Mouse (Mus musculus) cerebellum, adult 2 months (tissue): ENCODE results near the gene Rgs11. TPM values are rescaled to one million over a fixed set of nuclear protein-coding genes. Genes with fewer than 3 reads are reported as not detected.
A peak's percentile ranks its signal among the peaks of the same experiment; 100 is the strongest.

Source experiments
- DNase-seq, 2 experiments: peaks; one replicate each; pipeline ENCODE4 v3.0.0; 2021
- H3K27ac ChIP-seq: fragments of 200-500 bp; 2 replicates; pipeline ENCODE4 v1.5.1; 2012; ENCODE audit warnings: low read length, control low read depth, inconsistent platforms; ENCODE audit not compliant: insufficient read depth
- H3K27me3 ChIP-seq: fragments of 200-500 bp; 2 replicates; pipeline ENCODE4 v1.6.1; 2012; ENCODE audit warnings: inconsistent platforms, mild to moderate bottlenecking, low read length, moderate library complexity; ENCODE audit not compliant: control insufficient read depth, insufficient read depth
- H3K4me1 ChIP-seq: fragments of 200-500 bp; 2 replicates; pipeline ENCODE4 v1.6.1; 2011; ENCODE audit warnings: low read length; ENCODE audit not compliant: control insufficient read depth, insufficient read depth
- H3K4me3 ChIP-seq: fragments of 200-500 bp; replicated peaks from 2 replicates; pipeline ENCODE3; 2011; ENCODE audit warnings: mild to moderate bottlenecking, low read depth, low read length, control low read depth; ENCODE audit not compliant: insufficient read depth
- CTCF ChIP-seq: fragments of 200-500 bp; IDR thresholded peaks from 2 replicates; pipeline ENCODE4 v1.5.1; 2011; ENCODE audit warnings: low read depth, mild to moderate bottlenecking, control low read depth, low read length, moderate library complexity, borderline replicate concordance; ENCODE audit not compliant: insufficient read depth
- POLR2A ChIP-seq: fragments of 200-500 bp; IDR thresholded peaks from 2 replicates; pipeline ENCODE4 v1.6.1; 2011; ENCODE audit warnings: low read length, control low read depth, borderline replicate concordance; ENCODE audit not compliant: insufficient read depth
- WGBS: fragments of 180-500 bp; shearing (Covaris S2); methylation state at CpG from one replicate; pipeline ENCODE4 v1.1.7; 2018; 5-methylcytosine and 5-hydroxymethylcytosine counted together
- polyA plus RNA-seq: library from polyadenylated mRNA; depleted of rRNA; stranded (reverse); fragments of >200 nt; gene quantifications from 2 replicates; pipeline ENCODE4 v1.2.3, GENCODE M21; 2012

The Rgs11 gene
- polyA plus RNA-seq, 1 experiment = 23.0 TPM

DNA sequence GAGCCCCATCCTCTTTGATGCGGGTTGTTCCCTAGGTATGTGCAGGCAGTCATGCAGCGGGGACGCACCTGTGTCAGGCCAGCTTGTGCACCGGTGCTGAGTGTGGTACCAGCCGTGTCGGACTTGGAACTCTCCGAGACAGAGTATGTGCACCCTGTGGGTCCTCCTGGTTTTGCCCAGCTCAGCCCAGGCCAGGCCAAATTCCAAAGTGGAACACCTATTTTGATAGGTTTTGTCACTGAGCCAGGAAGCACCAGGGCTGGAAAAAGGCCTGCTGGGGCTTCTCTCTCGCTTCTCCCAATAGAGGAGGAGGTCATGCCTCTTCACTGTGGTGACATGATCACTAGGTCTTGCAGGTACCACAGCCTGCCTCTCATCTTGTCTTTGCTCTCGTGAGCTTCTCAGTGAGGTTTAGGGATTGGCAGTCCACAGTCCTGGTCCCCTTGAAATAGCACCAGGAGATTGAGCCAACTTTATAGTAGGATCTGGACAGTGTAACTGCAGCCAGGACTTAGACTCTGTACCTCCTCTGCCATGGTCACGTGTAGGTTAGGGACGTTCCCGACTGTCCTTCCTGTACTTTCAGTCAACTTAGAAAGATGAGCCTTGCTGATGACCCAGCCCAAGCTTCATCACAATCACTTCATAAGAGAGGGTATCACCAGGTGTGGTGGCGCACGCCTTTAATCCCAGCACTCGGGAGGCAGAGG is 10.1 kb upstream of the Rgs11 start:
- no peak for DNase-seq
- no peak overlapping the region for H3K27ac ChIP-seq
- H3K4me3 ChIP-seq = no peak overlapping the region
- WGBS = 87% methylated on average over 15 of the region's 15 CpGs
- H3K4me1 ChIP-seq = peaks cover 4% of the 10 kb centered on the region
- no peak for TF ChIP-seq CTCF
- TF ChIP-seq POLR2A = no peak
- H3K27me3 ChIP-seq = no peaks in the 10 kb centered on the region

DNA sequence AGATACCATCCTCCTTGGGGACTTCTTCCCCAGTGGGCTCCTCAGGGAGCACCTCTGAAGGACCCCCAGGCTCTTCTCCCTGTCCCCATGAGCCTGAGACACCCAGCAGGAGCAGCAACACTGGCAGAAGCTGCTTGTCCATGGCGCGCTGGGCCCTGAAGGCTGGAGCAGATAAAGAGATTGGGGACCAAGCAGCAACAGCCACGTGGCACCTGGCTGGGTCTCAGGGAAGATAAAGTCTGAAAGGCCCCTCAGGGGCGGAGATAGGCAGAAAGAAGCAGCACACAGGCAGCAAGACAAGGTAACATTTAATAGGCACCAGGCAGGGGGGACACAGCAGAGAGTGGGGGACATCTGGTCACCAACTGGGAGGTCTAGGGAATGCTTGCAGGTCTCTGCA is 3.9 kb upstream of the Rgs11 start, which contains the start of gene Pdia2:
TSS of gene Pdia2 (minus strand) at position 196 of the 400 bp plus-strand sequence.
- 85% methylated on average over 4 of the region's 4 CpGs for WGBS
- no peak for DNase-seq
- H3K4me1 ChIP-seq = peaks cover 2% of the 10 kb centered on the region; the same call in 1 of the 2 replicates
- H3K27me3 ChIP-seq = no peaks in the 10 kb centered on the region
- H3K27ac ChIP-seq = no peak within 1 kb of the TSS
- H3K4me3 ChIP-seq = no peak within 1 kb of the TSS
- TF ChIP-seq POLR2A (no peak), CTCF (no peak)

DNA sequence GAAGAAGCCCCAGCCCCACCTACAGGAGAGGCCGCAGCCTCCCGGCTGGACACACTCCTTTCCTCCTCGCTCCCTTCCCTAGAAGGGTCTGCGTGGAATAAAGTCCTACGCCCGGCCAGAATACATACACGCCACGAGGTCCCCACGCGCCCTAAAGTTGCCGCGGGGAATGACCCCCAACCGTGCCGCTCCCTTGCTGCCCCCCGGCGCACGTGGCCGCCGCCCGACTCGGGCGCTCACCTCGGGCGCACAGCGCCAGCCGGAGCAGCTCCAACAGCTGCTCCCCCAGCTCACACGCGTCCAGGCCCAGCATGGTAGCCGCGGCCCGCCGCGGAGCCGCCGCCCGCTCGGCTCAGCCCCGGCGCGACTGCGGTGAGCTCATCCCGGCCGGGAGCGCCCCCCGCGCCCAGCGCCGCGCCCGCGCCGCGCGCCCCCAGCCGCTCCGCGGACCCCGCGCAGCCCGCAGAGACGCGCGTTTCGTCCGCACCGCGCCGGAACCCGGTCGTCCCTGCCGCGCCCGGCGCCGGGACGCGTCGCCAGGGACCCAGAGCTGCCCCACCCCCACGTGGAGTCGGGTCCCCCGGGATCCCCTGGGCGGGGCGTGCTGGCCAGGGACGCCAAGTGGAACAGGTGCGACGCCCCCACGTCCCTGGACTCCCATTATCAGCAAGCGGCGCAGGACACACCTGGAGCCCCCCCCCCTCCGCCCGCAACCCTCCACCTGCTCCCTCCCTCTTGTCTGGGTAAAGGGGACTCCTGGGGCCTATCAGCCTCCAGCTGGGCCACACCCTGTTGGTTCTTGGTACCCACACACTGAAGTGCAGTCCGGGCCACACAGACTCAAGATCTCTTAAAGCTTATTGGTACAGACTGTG is 1.7 kb upstream of the Rgs11 start:
- no peak overlapping the region for H3K27ac ChIP-seq
- no peaks in the 10 kb centered on the region for H3K27me3 ChIP-seq
- DNase-seq = no peak
- TF ChIP-seq POLR2A (no peak), CTCF (no peak)
- peak overlapping the region; percentile 42 for H3K4me3 ChIP-seq
- peaks cover 2% of the 10 kb centered on the region; the same call in 1 of the 2 replicates for H3K4me1 ChIP-seq
- WGBS = 2% methylated on average over 86 of the region's 92 CpGs

DNA sequence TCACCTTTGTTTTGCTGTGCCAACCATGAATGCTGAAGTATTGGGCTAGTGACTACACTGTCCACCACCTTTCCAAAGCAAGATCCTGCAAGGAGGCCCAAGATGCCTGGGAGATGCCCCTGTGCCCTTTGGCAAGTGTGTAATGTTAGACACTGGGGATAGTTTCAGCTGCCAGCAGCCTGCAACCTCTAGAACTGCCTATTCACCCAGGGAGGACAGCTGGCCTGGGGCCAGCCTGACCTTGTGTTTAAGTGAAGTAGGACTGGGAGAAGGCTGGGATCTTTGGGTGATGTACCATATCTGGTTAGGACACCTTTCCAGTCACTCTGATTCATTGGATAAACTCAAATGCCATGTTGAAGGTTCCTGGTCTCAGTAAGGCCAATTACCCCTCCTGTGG is 753 bp upstream of the Rgs11 start:
- Histone ChIP-seq H3K27me3 (no peaks in the 10 kb centered on the region), H3K4me1 (peaks cover 2% of the 10 kb centered on the region; the same call in 1 of the 2 replicates), H3K27ac (no peak overlapping the region), H3K4me3 (no peak overlapping the region)
- TF ChIP-seq POLR2A (no peak), CTCF (no peak)
- no peak for DNase-seq

DNA sequence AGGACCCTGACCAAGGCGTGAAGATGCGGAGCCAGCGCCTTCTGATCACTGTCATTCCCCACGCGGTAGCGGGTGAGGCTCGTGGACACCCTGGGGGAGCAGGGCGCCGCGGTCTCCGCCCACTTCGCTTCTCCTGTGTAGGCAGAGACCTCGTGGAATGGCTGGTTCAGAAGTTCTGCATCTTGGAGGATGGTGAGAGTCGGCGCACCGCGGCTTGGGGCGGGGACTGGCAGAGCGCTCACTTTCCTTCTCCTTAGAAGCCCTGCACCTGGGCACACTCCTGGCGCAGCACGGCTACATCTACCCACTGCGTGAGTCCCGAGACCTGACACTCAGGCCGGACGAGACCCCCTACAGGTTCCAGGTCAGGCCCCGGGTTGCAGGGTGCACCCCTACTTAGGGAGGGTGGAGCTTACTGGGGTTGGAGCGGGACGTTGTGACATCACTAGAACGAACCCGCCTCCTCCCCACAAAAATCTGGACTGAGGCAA is 615 bp downstream of the Rgs11 start:
- no peaks in the 10 kb centered on the region for H3K27me3 ChIP-seq
- peak; percentile 31 to 48 for DNase-seq
- H3K4me3 ChIP-seq = peak overlapping the region; percentile 59
- TF ChIP-seq POLR2A = no peak
- no peak for TF ChIP-seq CTCF
- peaks cover 2% of the 10 kb centered on the region; the same call in 1 of the 2 replicates for H3K4me1 ChIP-seq
- H3K27ac ChIP-seq = no peak overlapping the region
- 2% methylated on average over 30 of the region's 30 CpGs for whole genome bisulfite sequencing

DNA sequence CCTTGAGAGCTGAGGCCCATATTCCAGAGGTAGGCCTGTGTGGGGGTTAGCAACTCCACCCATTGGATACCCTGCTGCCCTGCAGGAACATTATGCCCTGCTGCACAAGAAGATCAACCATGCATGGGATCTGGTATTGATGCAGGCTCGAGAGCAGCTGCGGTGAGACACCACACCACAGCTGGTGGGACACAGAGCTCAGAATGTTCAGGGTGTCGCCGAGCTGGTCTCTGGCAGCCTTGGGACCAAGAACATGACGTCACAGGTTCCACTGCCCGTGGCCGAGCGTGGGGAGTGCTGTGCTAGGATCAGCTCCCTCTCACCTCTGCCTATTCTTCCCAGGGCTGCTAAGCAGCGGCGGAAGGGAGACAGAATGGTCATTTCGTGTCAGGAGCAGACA is 2.0 kb downstream of the Rgs11 start:
- Histone ChIP-seq H3K4me3 (no peak overlapping the region), H3K4me1 (peaks cover 2% of the 10 kb centered on the region; the same call in 1 of the 2 replicates), H3K27ac (no peak overlapping the region), H3K27me3 (no peaks in the 10 kb centered on the region)
- WGBS = 29% methylated on average over 11 of the region's 11 CpGs
- TF ChIP-seq CTCF = no peak
- no peak for TF ChIP-seq POLR2A
- DNase-seq = no peak

DNA sequence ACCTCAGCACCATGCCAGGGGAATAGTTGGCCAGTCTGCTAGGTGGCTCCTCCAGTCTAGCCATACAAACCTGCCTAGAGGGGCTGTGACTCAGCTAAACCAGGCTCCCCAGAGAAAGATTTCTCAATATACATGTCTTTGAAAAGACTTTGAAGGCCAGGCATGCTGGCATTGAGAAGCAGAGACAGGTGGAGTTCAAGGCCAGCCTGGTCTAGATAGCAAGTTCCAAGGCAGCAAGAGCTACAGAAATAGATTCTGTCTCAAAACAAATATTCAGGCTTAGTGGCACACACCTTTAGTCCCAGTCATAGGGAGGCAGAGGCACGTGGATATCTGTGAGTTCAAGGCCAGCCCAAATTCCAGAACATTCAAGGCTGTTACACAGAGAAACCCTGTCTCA is 3.6 kb downstream of the Rgs11 start:
- Histone ChIP-seq H3K27me3 (no peaks in the 10 kb centered on the region), H3K4me3 (no peak overlapping the region), H3K27ac (no peak overlapping the region), H3K4me1 (peaks cover 2% of the 10 kb centered on the region; the same call in 1 of the 2 replicates)
- TF ChIP-seq POLR2A (no peak), CTCF (no peak)
- no peak for DNase-seq
- WGBS = 39% methylated on average over 1 of the region's 1 CpGs

DNA sequence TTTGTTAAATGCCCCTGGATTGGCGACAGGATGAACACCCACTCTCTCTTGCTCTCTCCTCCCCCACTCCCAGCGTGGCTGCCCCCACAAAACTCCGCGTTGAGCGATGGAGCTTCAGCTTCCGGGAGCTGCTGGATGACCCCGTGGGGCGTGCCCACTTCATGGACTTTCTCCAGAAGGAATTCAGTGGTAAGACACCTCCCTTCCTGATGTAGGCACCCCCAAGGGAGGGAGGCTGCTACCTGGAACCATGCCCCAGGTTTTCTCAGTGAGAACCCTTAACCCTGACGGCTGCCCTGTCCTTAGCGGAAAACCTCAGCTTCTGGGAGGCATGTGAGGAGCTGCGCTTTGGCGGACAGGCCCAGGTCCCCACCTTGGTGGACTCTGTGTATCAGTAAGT is 4.9 kb downstream of the Rgs11 start, which contains the start of gene Arhgdig:
TSS of gene Arhgdig (minus strand) at position 101 of the 400 bp plus-strand sequence.
- TF ChIP-seq POLR2A (no peak), CTCF (no peak)
- Histone ChIP-seq H3K27ac (no peak within 1 kb of the TSS), H3K4me1 (peaks cover under 1% of the 10 kb centered on the region; the same call in 1 of the 2 replicates), H3K4me3 (no peak within 1 kb of the TSS), H3K27me3 (no peaks in the 10 kb centered on the region)
- DNase-seq = no peak
- 85% methylated on average over 12 of the region's 12 CpGs for WGBS
